Mouse (Mus musculus) right cerebral cortex, postnatal 10 days (tissue): Measurements from ENCODE around the gene 4930578G10Rik.
"Not testable (repeated sequence)": the region's sequence is repeated elsewhere in the genome, so short reads cannot be mapped to it uniquely, and the experiment has no call there.

Source experiments
- DNase-seq, 2 experiments: peaks; one replicate each; pipeline ENCODE4 v3.0.0; 2021; ENCODE audit warnings: low spot score in 2 of 2

4930578G10Rik gene

GRCm38 (mm10) chr4:42735245-42735644, at the start of gene 4930578G10Rik:
TSS of gene 4930578G10Rik (plus strand) at chr4:42735545.
- DNase-seq, result not testable (repeated sequence)

GRCm38 (mm10) chr4:42756477-42756876, 21.1 kb downstream of the 4930578G10Rik start, which contains the start of gene Ccl19:
TSS of gene Ccl19 (minus strand) at chr4:42756577.
- DNase-seq, result not testable (repeated sequence)

- not testable (repeated sequence) for DNase-seq
Measured at GRCm38 (mm10) chr4:42773893-42774292, 38.5 kb downstream of the 4930578G10Rik start, which contains the start of gene Ccl21a. TSS of gene Ccl21a (minus strand) at chr4:42773993.

GRCm38 (mm10) chr4:42853788-42854187, 118.4 kb downstream of the 4930578G10Rik start, which contains the start of gene Fam205a1:
TSS of gene Fam205a1 (minus strand) at chr4:42853888.
- not testable (repeated sequence) for DNase-seq

GRCm38 (mm10) chr4:42856671-42857070, 121.3 kb downstream of the 4930578G10Rik start, which contains the start of gene Gm12394:
TSS of gene Gm12394 (minus strand) at chr4:42856771.
- DNase-seq, result not testable (repeated sequence)

GRCm38 (mm10) chr4:42860483-42860882, 125.1 kb downstream of the 4930578G10Rik start:
- DNase-seq, result not testable (repeated sequence)

- not testable (repeated sequence) for DNase-seq
Measured at GRCm38 (mm10) chr4:42863487-42863886, 128.1 kb downstream of the 4930578G10Rik start.

- DNase-seq, result no peak
Measured at GRCm38 (mm10) chr4:42867390-42867789, 132.0 kb downstream of the 4930578G10Rik start.

GRCm38 (mm10) chr4:42868193-42868592, 132.8 kb downstream of the 4930578G10Rik start:
- DNase-seq, result no peak

GRCm38 (mm10) chr4:42870748-42871147, 135.4 kb downstream of the 4930578G10Rik start:
- no peak for DNase-seq

- no peak for DNase-seq
Measured at GRCm38 (mm10) chr4:42872151-42872550, 136.8 kb downstream of the 4930578G10Rik start.

GRCm38 (mm10) chr4:42872746-42873435, 137.5 kb downstream of the 4930578G10Rik start:
- no peak for DNase-seq

- no peak for DNase-seq
Measured at GRCm38 (mm10) chr4:42874134-42874533, 138.8 kb downstream of the 4930578G10Rik start, which contains the start of gene Fam205c. TSS of gene Fam205c (minus strand) at chr4:42874234.

GRCm38 (mm10) chr4:42876586-42877291, 141.4 kb downstream of the 4930578G10Rik start:
- DNase-seq, result peak; percentile 67 to 68

GRCm38 (mm10) chr4:42877657-42878056, 142.3 kb downstream of the 4930578G10Rik start:
- DNase-seq, result no peak

- no peak for DNase-seq
Measured at GRCm38 (mm10) chr4:42879829-42880676, 144.7 kb downstream of the 4930578G10Rik start.

- DNase-seq, result no peak
Measured at GRCm38 (mm10) chr4:42880677-42880948, 145.3 kb downstream of the 4930578G10Rik start.

GRCm38 (mm10) chr4:42886926-42887325, 151.6 kb downstream of the 4930578G10Rik start:
- peak in 1 of 2 experiments; percentile 73 for DNase-seq

- DNase-seq, result no peak
Measured at GRCm38 (mm10) chr4:42888806-42889205, 153.5 kb downstream of the 4930578G10Rik start.

GRCm38 (mm10) chr4:42891176-42891575, 155.8 kb downstream of the 4930578G10Rik start:
- no peak for DNase-seq

- DNase-seq, result peak in 1 of 2 experiments; percentile 16
Measured at GRCm38 (mm10) chr4:42895118-42895517, 159.8 kb downstream of the 4930578G10Rik start.
